Mouse (Mus musculus): Measurements from ENCODE around the gene St3gal4. TPM values are rescaled to one million over a fixed set of nuclear protein-coding genes. Genes with fewer than 3 reads are reported as not detected.

The St3gal4 gene
- total and polyA plus RNA-seq, 3 experiments, result 6.2 to 9.3 (median 8.8) TPM

- dilution Hi-C loops (cut with MboI; ENCODE audit: extremely low pct_ligation_motif_present, extremely low pct_unique_long_range_greater_than_20kb, low sequenced_read_pairs) (no loop called here), in situ Hi-C loops (cut with MboI; ENCODE audit: low pct_ligation_motif_present, low pct_unique_long_range_greater_than_20kb, low sequenced_read_pairs) (no loop called here)
- Histone ChIP-seq H3K4me3 (replicated peaks in 1 of 3; ENCODE audit: low read depth in 2 of 3, low read length in 2 of 3, poor library complexity in 1 of 3) (no peak overlapping the region), H3K9me3 (replicated peaks; ENCODE audit: low read length) (no peaks in the 10 kb centered on the region), H3K79me2 (replicated peaks; ENCODE audit: control insufficient read depth, extremely low read depth, insufficient read depth, poor library complexity, severe bottlenecking) (no peaks in the 10 kb centered on the region), H3K4me2 (ENCODE audit: insufficient read depth, low read depth, poor library complexity, severe bottlenecking) (no peak overlapping the region), H3K4me1 (ENCODE audit: control insufficient read depth in 1 of 2, insufficient read depth in 2 of 2) (peaks cover 2 to 24% of the 10 kb centered on the region in 2 experiments; a peak in 3 of 4 replicates), H3K36me3 (replicated peaks in 1 of 2; ENCODE audit: control insufficient read depth in 1 of 2, insufficient read depth in 1 of 2, low read length in 1 of 2) (peaks cover 9 to 70% of the 10 kb centered on the region in 2 experiments), H3K27ac (ENCODE audit: insufficient read depth, low read depth) (no peak overlapping the region), H3K27me3 (replicated peaks) (no peaks in the 10 kb centered on the region), H3K9ac (ENCODE audit: insufficient read depth, low read depth) (no peak overlapping the region)
- no peak for DNase-seq (ENCODE audit: extremely low read depth)
- no peak for TF ChIP-seq E2F4 (IDR thresholded peaks at IDR 0.05; ENCODE audit: insufficient replicate concordance, low read depth, low read length)
- no peak for TF ChIP-seq HCFC1 (IDR thresholded peaks at IDR 0.05; ENCODE audit: low read depth, low read length)
- no peak for TF ChIP-seq MAZ (IDR thresholded peaks at IDR 0.05; ENCODE audit: low read depth, low read length)
- no peak for TF ChIP-seq MAX (IDR thresholded peaks at IDR 0.05; ENCODE audit: low read length)
- no peak for TF ChIP-seq POLR2A (IDR thresholded peaks at IDR 0.05; ENCODE audit: low read depth, low read length)
- no peak for TF ChIP-seq SMC3 (IDR thresholded peaks at IDR 0.05; ENCODE audit: low read depth, low read length)
- TF ChIP-seq CHD2 (IDR thresholded peaks at IDR 0.05; ENCODE audit: low read length), result no peak
- TF ChIP-seq GABPA (IDR thresholded peaks at IDR 0.05; ENCODE audit: insufficient replicate concordance, low read depth, low read length), result no peak
- TF ChIP-seq CHD1 (IDR thresholded peaks at IDR 0.05; ENCODE audit: low read depth, low read length), result no peak
- TF ChIP-seq IRF4 (IDR thresholded peaks at IDR 0.05; ENCODE audit: low read depth, low read length), result no peak
- TF ChIP-seq TBP (conservative IDR thresholded peaks at IDR 0.05; ENCODE audit: low read depth, low read length), result no peak
- TF ChIP-seq MYC (IDR thresholded peaks at IDR 0.05; ENCODE audit: low read depth, low read length), result no peak
- TF ChIP-seq ZKSCAN1 (IDR thresholded peaks at IDR 0.05; ENCODE audit: borderline replicate concordance, low read depth, low read length), result no peak
Observed at GRCm38 (mm10) chr9:35139231-35139744, 20.2 kb upstream of the St3gal4 start.

- no peak overlapping the region for H3K4me3 ChIP-seq (replicated peaks in 1 of 3; ENCODE audit: low read depth in 2 of 3, low read length in 2 of 3, poor library complexity in 1 of 3)
- peaks cover 12 to 69% of the 10 kb centered on the region in 2 experiments for H3K36me3 ChIP-seq (replicated peaks in 1 of 2; ENCODE audit: control insufficient read depth in 1 of 2, insufficient read depth in 1 of 2, low read length in 1 of 2)
- in situ Hi-C loops (cut with MboI; ENCODE audit: low pct_ligation_motif_present, low pct_unique_long_range_greater_than_20kb, low sequenced_read_pairs) (no loop called here), dilution Hi-C loops (cut with MboI; ENCODE audit: extremely low pct_ligation_motif_present, extremely low pct_unique_long_range_greater_than_20kb, low sequenced_read_pairs) (no loop called here)
- no peaks in the 10 kb centered on the region for H3K79me2 ChIP-seq (replicated peaks; ENCODE audit: control insufficient read depth, extremely low read depth, insufficient read depth, poor library complexity, severe bottlenecking)
- H3K27me3 ChIP-seq (replicated peaks), result no peaks in the 10 kb centered on the region
- H3K4me2 ChIP-seq (ENCODE audit: insufficient read depth, low read depth, poor library complexity, severe bottlenecking), result no peak overlapping the region
- no peak overlapping the region for H3K9ac ChIP-seq (ENCODE audit: insufficient read depth, low read depth)
- TF ChIP-seq MEF2A (IDR thresholded peaks at IDR 0.05; ENCODE audit: borderline replicate concordance, low read depth, low read length) (no peak), JUND (conservative IDR thresholded peaks at IDR 0.05; ENCODE audit: low read depth, low read length) (no peak), SMC3 (IDR thresholded peaks at IDR 0.05; ENCODE audit: low read depth, low read length) (no peak), TBP (conservative IDR thresholded peaks at IDR 0.05; ENCODE audit: low read depth, low read length) (no peak), CHD1 (IDR thresholded peaks at IDR 0.05; ENCODE audit: low read depth, low read length) (no peak), JUN (IDR thresholded peaks at IDR 0.05; ENCODE audit: insufficient read depth, low read depth, low read length) (no peak), UBTF (IDR thresholded peaks at IDR 0.05; ENCODE audit: low read depth, low read length) (no peak), NRF1 (IDR thresholded peaks at IDR 0.05; ENCODE audit: low read depth, low read length) (no peak), MAX (IDR thresholded peaks at IDR 0.05; ENCODE audit: low read length) (no peak), USF1 (IDR thresholded peaks at IDR 0.05; ENCODE audit: low read depth, low read length) (no peak), GABPA (IDR thresholded peaks at IDR 0.05; ENCODE audit: insufficient replicate concordance, low read depth, low read length) (no peak), ELF1 (IDR thresholded peaks at IDR 0.05; ENCODE audit: low read depth, low read length) (no peak), E2F4 (IDR thresholded peaks at IDR 0.05; ENCODE audit: insufficient replicate concordance, low read depth, low read length) (no peak), NELFE (IDR thresholded peaks at IDR 0.05; ENCODE audit: low read depth, low read length) (no peak), IRF4 (IDR thresholded peaks at IDR 0.05; ENCODE audit: low read depth, low read length) (no peak), BHLHE40 (IDR thresholded peaks at IDR 0.05; ENCODE audit: low read depth, low read length) (no peak), ZC3H11A (IDR thresholded peaks at IDR 0.05; ENCODE audit: low read depth, low read length) (no peak), ZNF384 (IDR thresholded peaks at IDR 0.05; ENCODE audit: low read depth, low read length) (no peak)
- no peak for DNase-seq (ENCODE audit: extremely low read depth)
- no peak overlapping the region for H3K27ac ChIP-seq (ENCODE audit: insufficient read depth, low read depth)
- peaks cover 2 to 24% of the 10 kb centered on the region in 2 experiments; a peak in 3 of 4 replicates for H3K4me1 ChIP-seq (ENCODE audit: control insufficient read depth in 1 of 2, insufficient read depth in 2 of 2)
- H3K9me3 ChIP-seq (replicated peaks; ENCODE audit: low read length), result no peaks in the 10 kb centered on the region
Observed at GRCm38 (mm10) chr9:35138029-35138428, 19.0 kb upstream of the St3gal4 start.
